Comparison of ENCODE assay signal across 18 mouse cellular contexts in genomic region chr6:50969997-50970396, GRCm38 (mm10).
DNase-seq lines count a peak whose midpoint lies in the region; ATAC-seq and TF ChIP-seq lines count a peak whose summit lies in the region.
"Had no signal": no experiment of that assay in that cellular context is flagged by ENCODE, and none has a peak within 500 bp of the region (broad histone marks: within the 10 kb centered on the region; RNA-seq: fewer than 3 reads in every experiment).

No protein-coding gene starts in this region.

- H3K36me3 ChIP-seq in heart, embryonic 16.5 days (ENCODE audit: control insufficient read depth, insufficient read depth), result no peaks in the 10 kb centered on the region
- no peaks in the 10 kb centered on the region for H3K36me3 ChIP-seq in neural tube, embryonic 14.5 days (ENCODE audit: control insufficient read depth, insufficient read depth, low read length)
- no peaks in the 10 kb centered on the region for H3K36me3 ChIP-seq in midbrain, postnatal 0 days (ENCODE audit: insufficient read depth, low read length)
- H3K36me3 ChIP-seq: forebrain, embryonic 15.5 days; midbrain, embryonic 10.5 days had no signal

- H3K4me2 ChIP-seq in heart, embryonic 16.5 days (ENCODE audit: low read depth, low read length), result no peak overlapping the region
- no peak overlapping the region for H3K4me2 ChIP-seq in neural tube, embryonic 14.5 days (ENCODE audit: low read depth, low read length)
- no peak overlapping the region for H3K4me2 ChIP-seq in midbrain, postnatal 0 days (ENCODE audit: low read depth, low read length, poor library complexity, severe bottlenecking)
- H3K4me2 ChIP-seq: forebrain, embryonic 15.5 days had no signal

- no peak overlapping the region for H3K9ac ChIP-seq in heart, embryonic 16.5 days (ENCODE audit: low read length)
- H3K9ac ChIP-seq in neural tube, embryonic 14.5 days (replicated peaks; ENCODE audit: low read depth, low read length), result no peak overlapping the region
- no peak overlapping the region for H3K9ac ChIP-seq in midbrain, postnatal 0 days (replicated peaks; ENCODE audit: low read length, poor library complexity, severe bottlenecking)
- H3K9ac ChIP-seq: forebrain, embryonic 15.5 days; liver, postnatal 0 days had no signal

- 69% methylated on average over 7 of the region's 7 CpGs for WGBS in heart, embryonic 16.5 days
- WGBS in neural tube, embryonic 14.5 days, result 30% methylated on average over 7 of the region's 7 CpGs
- 89% methylated on average over 7 of the region's 7 CpGs for WGBS in midbrain, postnatal 0 days

- intact Hi-C loops in heart, postnatal 36 days (cut with DNase I), result no loop called here

- no peak overlapping the region for H3K4me3 ChIP-seq in heart, embryonic 16.5 days (ENCODE audit: low read length)
- no peak overlapping the region for H3K4me3 ChIP-seq in neural tube, embryonic 14.5 days (ENCODE audit: low read depth, low read length)
- no peak overlapping the region for H3K4me3 ChIP-seq in embryonic fibroblast, embryonic 13.5 days (ENCODE audit: insufficient read depth, low read length)
- no peak overlapping the region for H3K4me3 ChIP-seq in midbrain, postnatal 0 days (ENCODE audit: low read depth, low read length)
- H3K4me3 ChIP-seq: forebrain, embryonic 15.5 days; midbrain, embryonic 10.5 days had no signal

- peak overlapping the region; percentile 7; the same call in 1 of the 2 replicates for H3K27ac ChIP-seq in heart, embryonic 16.5 days (ENCODE audit: low read length)
- H3K27ac ChIP-seq in neural tube, embryonic 14.5 days (ENCODE audit: low read depth, low read length), result no peak overlapping the region
- peak overlapping the region; percentile 49; the same call in 1 of the 2 replicates for H3K27ac ChIP-seq in embryonic fibroblast, embryonic 13.5 days (ENCODE audit: insufficient read depth, low read length)
- H3K27ac ChIP-seq in midbrain, postnatal 0 days (ENCODE audit: low read depth, low read length), result no peak overlapping the region
- H3K27ac ChIP-seq: forebrain, embryonic 15.5 days; hindbrain, postnatal 0 days; midbrain, embryonic 10.5 days had no signal

- no peaks in the 10 kb centered on the region for H3K9me3 ChIP-seq in heart, embryonic 16.5 days (replicated peaks; ENCODE audit: control insufficient read depth, low read length)
- no peaks in the 10 kb centered on the region for H3K9me3 ChIP-seq in neural tube, embryonic 14.5 days (ENCODE audit: control insufficient read depth, low read length)
- no peaks in the 10 kb centered on the region for H3K9me3 ChIP-seq in midbrain, postnatal 0 days (ENCODE audit: low read length)
- H3K9me3 ChIP-seq: forebrain, embryonic 15.5 days; midbrain, embryonic 10.5 days had no signal

- H3K4me1 ChIP-seq in heart, embryonic 16.5 days (ENCODE audit: control insufficient read depth, insufficient read depth, low read length), result no peaks in the 10 kb centered on the region
- no peaks in the 10 kb centered on the region for H3K4me1 ChIP-seq in neural tube, embryonic 14.5 days (ENCODE audit: control insufficient read depth, insufficient read depth, low read length)
- H3K4me1 ChIP-seq in embryonic fibroblast, embryonic 13.5 days (ENCODE audit: control insufficient read depth, insufficient read depth, low read length), result peaks cover 3% of the 10 kb centered on the region; the same call in 1 of the 2 replicates
- H3K4me1 ChIP-seq in midbrain, postnatal 0 days (ENCODE audit: insufficient read depth, low read length), result no peaks in the 10 kb centered on the region

- DNase-seq in heart, postnatal 36 days, result no peak
- no peak for DNase-seq in neural tube, embryonic 10.5 days (ENCODE audit: extremely low spot score, low spot score)
- DNase-seq in midbrain, postnatal 0 days (ENCODE audit: low spot score), result no peak
- DNase-seq in thymus, postnatal 0 days (ENCODE audit: low spot score), result no peak
- DNase-seq: adrenal gland, postnatal 36 days; cerebellum, adult 2 months; kidney, adult 9 months; liver; liver, postnatal 0 days; lung, postnatal 36 days; retina, postnatal 1 day; thymus, adult 2 months had no signal

- no peak for TF ChIP-seq CTCF in embryonic fibroblast, embryonic 13.5 days (IDR thresholded peaks at IDR 0.05; ENCODE audit: borderline replicate concordance, insufficient read depth, low read length)
- no peak for TF ChIP-seq CTCF in midbrain, postnatal 0 days (IDR thresholded peaks at IDR 0.05)

- no peak for ATAC-seq in heart, embryonic 16.5 days (replicated peaks; ENCODE audit: extremely low read depth, insufficient read depth, low FRiP score)
- ATAC-seq in neural tube, embryonic 14.5 days (ENCODE audit: low read depth), result peak; percentile 41; the same call in 1 of the 2 replicates
- ATAC-seq in midbrain, postnatal 0 days (ENCODE audit: low FRiP score), result no peak
- ATAC-seq: forebrain, embryonic 15.5 days; hindbrain, postnatal 0 days; liver, postnatal 0 days had no signal

- no peak for TF ChIP-seq POLR2A in embryonic fibroblast, embryonic 13.5 days (IDR thresholded peaks at IDR 0.05; ENCODE audit: low read depth, low read length)

- no peaks in the 10 kb centered on the region for H3K27me3 ChIP-seq in heart, embryonic 16.5 days (ENCODE audit: control insufficient read depth, insufficient read depth, low read length)
- H3K27me3 ChIP-seq in neural tube, embryonic 14.5 days (ENCODE audit: control insufficient read depth, insufficient read depth, low read length), result no peaks in the 10 kb centered on the region
- H3K27me3 ChIP-seq in midbrain, postnatal 0 days (ENCODE audit: insufficient read depth, low read length), result no peaks in the 10 kb centered on the region
- H3K27me3 ChIP-seq: forebrain, embryonic 15.5 days had no signal

Comparison
In these comparisons a context has a peak if more than half of its experiments do, and no peak if none do; other contexts are left out.
1. H3K27ac ChIP-seq: peak in heart, embryonic 16.5 days (single experiment) and embryonic fibroblast, embryonic 13.5 days (single experiment); none in neural tube, embryonic 14.5 days (single experiment) and midbrain, postnatal 0 days (single experiment).